Mouse (Mus musculus) monocyte, adult 5-6 weeks (primary cell): ENCODE data around the gene Patj. TPM values are rescaled to one million over a fixed set of nuclear protein-coding genes. Genes with fewer than 3 reads are reported as not detected.
"Not testable (repeated sequence)": the region's sequence is repeated elsewhere in the genome, so short reads cannot be mapped to it uniquely, and the experiment has no call there.

Source experiments
- ATAC-seq: fragments of 153-309, 156-312 bp; replicated peaks from 2 replicates; pipeline ENCODE4 v1.8.0; 2017; ENCODE audit warnings: mild to moderate bottlenecking; ENCODE audit not compliant: low TSS enrichment, insufficient number of reproducible peaks, severe bottlenecking, poor library complexity, low FRiP score
- total RNA-seq: library from RNA; stranded (forward); fragments of 200-1000, 200-491, 200-594 nt; gene quantifications from 3 replicates; pipeline ENCODE4 v1.2.3, GENCODE M21; 2017

Gene Patj
- total RNA-seq, 1 experiment from 2014 or later: 3.1 TPM

DNA sequence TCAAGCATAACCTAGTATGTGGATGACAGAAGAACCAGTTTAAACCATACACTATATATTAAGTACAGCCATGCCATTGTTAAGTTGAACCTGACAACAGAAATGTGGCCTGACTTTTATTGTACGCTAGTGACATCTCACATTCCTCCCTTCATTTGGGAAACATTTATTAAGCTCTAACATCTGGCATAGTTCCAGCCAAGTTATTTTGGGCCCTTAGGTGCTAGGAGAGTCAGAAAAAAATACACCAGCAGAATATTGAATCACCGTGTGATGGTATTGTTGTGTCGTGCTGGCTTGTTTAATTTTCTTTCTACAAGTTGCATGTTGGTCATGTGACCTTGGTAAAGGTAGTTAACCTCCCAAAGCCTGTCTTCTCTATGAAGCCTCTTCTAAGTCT, 218.8 kb downstream of the Patj start:
- no peak for ATAC-seq

GRCm38 (mm10) chr4:98619199-98619598, 223.6 kb downstream of the Patj start:
- no peak for ATAC-seq

GRCm38 (mm10) chr4:98620986-98621784, 225.6 kb downstream of the Patj start:
- no peak for ATAC-seq

DNA sequence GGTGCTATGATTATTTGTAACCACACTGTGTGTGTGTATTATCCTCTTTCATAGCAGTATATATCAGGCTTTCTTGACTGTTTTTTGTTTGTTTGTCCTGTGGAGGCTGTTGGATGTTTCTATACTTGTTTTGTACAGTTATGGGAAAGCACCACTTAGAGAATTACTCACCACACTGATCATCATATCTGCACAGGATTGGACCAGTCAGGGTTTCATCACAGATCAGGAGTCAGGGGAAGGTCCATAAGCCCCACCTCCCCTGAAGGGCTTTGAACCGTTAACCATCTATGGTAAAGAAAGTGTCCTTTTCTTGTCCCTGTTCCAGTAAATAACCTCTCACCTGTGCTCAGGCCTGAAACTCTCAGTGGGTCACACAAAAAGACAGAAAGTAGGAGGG, 226.6 kb downstream of the Patj start:
- no peak for ATAC-seq

DNA sequence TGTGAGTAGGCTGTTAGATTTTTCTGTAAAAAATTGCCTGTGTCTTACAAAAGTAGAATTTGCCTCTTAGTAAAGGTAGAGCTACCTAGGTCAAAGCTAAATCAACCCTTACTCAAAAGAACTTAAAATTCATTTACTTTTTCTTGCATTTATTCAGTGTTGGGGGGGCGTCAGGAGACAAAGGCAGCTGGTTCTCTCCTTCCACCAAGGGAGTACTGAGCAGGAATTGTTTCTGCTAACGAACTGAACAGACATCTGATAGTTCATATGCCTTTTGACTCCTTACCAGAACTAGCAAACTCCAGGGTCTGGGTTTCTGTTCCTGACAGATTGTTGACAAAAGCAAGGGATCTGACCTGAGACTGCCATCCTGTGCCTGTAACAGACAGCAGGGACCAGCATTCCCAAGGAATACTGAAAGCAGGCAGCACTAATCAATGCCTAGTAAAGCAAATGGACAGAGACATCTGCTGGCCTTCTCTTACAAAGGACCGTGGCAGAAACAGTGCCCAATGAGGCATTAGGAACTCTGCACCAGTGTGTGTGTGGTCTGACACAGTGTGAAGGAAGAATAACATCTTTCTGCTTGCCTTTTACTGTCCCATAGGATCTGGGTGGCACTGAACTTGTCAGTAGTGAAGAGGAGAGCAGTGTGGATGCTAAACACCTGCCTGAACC, 227.6 kb downstream of the Patj start:
- no peak for ATAC-seq

DNA sequence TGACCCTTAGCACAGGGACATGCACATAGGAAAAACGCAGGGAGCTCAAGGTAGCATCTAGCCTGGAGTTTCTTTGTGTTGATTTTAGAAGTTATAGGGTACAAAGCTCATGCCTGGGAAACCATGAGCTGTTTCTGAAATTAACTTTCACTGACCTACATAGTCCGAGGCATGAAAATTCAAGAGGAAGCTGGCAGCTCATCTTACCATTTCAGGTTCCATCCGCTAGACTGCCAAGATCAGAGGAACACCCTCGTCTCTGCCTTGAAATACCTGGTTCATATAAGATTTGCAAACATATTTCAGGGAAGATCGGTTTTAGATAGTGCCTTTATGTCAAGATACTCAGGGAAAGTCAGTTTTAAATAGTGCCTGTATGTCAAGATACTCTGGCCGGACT, 232.7 kb downstream of the Patj start:
- ATAC-seq: no peak

DNA sequence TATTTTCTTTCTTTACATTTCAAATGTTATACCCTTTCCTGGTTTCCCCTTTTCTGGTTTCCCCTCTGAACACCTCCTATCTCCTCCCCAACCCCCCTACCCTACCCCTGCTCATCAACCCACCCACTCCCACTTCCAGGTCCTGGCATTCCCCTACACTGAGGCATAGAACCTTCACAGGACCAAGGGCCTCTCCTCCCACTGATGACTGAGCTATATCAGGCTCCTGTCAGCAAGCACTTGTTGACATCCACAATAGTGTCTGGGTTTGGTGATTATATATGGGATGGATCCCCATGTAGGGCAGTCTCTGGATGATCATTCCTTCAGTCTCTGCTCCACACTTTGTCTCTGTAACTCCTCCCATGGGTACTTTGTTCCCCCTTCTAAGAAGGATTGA, 233.6 kb downstream of the Patj start:
- not testable (repeated sequence) for ATAC-seq

GRCm38 (mm10) chr4:98635140-98635837, 239.7 kb downstream of the Patj start:
- ATAC-seq: no peak

DNA sequence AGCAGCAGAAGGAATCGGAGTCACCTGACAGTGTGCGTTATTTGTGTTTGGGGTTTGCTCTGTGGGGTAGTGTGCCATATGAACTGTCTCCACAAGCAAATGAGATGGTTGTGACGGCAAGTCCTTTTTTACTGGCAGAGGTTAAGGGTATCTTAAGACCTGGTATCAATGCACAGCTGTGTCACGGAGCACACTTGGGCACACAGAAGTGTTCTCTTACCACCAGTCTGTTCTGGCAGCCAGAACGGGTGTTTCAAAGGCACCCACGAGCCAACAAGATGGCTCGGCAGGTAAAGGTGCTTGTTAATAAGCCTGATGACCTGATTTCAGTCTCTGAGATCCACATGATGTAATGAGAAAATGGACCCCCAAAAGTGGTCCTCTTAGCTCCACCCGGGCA, 243.1 kb downstream of the Patj start:
- no peak for ATAC-seq

DNA sequence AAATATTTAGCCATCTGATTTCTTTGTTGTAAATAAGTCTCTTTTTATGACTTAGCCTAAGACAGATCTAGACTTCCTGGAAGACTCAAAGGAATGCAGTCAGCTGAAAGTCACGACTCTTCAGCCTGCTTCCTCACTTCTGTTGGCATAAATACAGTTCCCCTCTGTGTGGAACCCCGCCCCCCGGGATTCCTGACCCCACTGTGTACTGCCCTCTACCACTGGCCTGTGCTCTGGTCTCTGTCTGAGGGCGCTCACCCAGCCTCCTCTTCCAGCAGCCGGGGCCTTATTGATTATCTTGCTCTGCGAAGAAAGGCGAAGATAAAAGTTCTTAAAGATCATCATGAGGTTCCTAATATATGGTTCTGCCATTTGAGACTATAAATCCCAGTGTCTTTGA, 258.1 kb downstream of the Patj start:
- ATAC-seq: no peak

DNA sequence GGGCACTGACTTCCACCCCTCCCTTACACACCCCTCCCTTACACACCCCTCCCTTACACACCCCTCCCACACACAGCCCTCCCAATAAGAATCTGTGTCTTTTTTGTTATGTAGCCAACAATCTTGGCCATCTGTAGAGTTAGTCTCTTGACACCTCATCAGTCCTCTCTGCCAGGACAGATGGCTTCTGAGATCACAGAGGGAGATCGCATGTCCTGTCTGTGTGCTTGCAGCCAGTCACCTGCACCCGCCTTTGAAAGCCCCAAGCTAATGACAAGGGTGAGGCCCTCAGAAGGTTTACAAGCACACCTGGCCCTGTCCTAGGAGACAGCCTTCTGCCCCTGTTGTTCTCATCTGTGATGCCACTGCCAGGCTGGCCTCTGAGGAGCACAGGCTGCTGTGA, 258.8 kb downstream of the Patj start:
- ATAC-seq: no peak

GRCm38 (mm10) chr4:98656759-98657158, 261.2 kb downstream of the Patj start:
- no peak for ATAC-seq

GRCm38 (mm10) chr4:98659032-98659431, 263.4 kb downstream of the Patj start:
- ATAC-seq: no peak

DNA sequence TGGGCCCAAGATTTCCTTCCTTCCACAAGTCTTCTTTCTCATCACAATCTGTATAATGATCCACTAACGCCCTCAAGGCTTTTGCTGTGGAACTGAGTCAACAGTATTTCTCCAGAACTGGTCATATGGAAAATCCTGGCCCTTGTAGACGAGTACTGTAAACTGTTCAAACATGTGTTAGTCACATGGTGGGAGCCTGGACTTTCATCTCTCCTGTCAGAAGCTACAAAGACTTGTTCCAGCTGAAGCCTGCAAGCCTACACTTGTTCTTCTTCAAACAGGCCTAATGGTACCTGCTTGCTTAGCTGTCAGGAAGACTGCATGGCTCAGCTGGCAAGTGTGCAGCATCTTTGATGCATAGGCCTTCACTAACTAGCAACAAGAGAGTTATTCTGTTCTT, 264.9 kb downstream of the Patj start:
- no peak for ATAC-seq

GRCm38 (mm10) chr4:98665884-98666283, 270.3 kb downstream of the Patj start:
- ATAC-seq: no peak

GRCm38 (mm10) chr4:98666451-98666850, 270.9 kb downstream of the Patj start:
- no peak for ATAC-seq

DNA sequence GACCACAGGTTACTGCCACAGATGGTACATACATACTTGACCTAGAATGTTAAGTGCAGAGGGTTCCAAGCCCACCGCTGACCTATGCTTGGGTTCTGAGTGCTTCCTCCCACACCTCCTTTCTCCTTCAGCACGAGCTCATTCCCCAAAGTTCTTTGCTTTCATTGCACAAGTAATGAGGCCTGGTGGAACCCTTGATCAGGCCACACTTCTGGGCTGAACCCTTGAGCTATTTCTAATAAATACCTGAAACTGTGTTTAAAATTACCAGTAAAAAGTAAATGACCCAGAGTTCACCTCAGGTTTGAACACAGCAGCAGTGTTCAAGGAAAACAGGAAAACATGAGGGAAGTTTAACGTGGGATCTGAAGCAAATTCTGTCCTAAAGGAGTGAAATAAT, 271.4 kb downstream of the Patj start:
- no peak for ATAC-seq

- ATAC-seq: no peak
Measured at GRCm38 (mm10) chr4:98677506-98677905, 281.9 kb downstream of the Patj start.

- ATAC-seq: no peak
Measured at GRCm38 (mm10) chr4:98686678-98687267, 291.2 kb downstream of the Patj start.
